Mouse (Mus musculus) hindbrain, embryonic 10.5 days (tissue): Measurements from ENCODE around the gene Exoc4. TPM values are rescaled to one million over a fixed set of nuclear protein-coding genes. Genes with fewer than 3 reads are reported as not detected.

Experiments
- DNase-seq: peaks from one replicate; pipeline ENCODE4 v3.0.0-alpha.2; 2017; ENCODE audit warnings: low spot score
- H3K27ac ChIP-seq: fragments of 300-500 bp; sonication (generic); 2 replicates; pipeline ENCODE4 v1.5.1; 2016; ENCODE audit warnings: mild to moderate bottlenecking, moderate library complexity
- H3K27me3 ChIP-seq: fragments of 300-500 bp; sonication (generic); 2 replicates; pipeline ENCODE4 v1.6.1; 2016; ENCODE audit warnings: mild to moderate bottlenecking; ENCODE audit not compliant: poor library complexity, insufficient read depth, severe bottlenecking
- H3K36me3 ChIP-seq: fragments of 300-500 bp; sonication (generic); 2 replicates; pipeline ENCODE4 v1.6.1; 2016; ENCODE audit warnings: mild to moderate bottlenecking, moderate library complexity
- H3K4me1 ChIP-seq: fragments of 300-500 bp; sonication (generic); replicated peaks from 2 replicates; pipeline ENCODE4 v1.6.1; 2016; ENCODE audit warnings: mild to moderate bottlenecking
- H3K4me3 ChIP-seq: fragments of 300-500 bp; sonication (generic); 2 replicates; pipeline ENCODE4 v1.5.1; 2016; ENCODE audit warnings: mild to moderate bottlenecking, moderate library complexity
- H3K9me3 ChIP-seq: fragments of 300-500 bp; sonication (generic); 2 replicates; pipeline ENCODE4 v1.6.1; 2016; ENCODE audit warnings: mild to moderate bottlenecking, moderate library complexity
- WGBS: fragments of 180-500 bp; shearing (Covaris S2); methylation state at CpG from one replicate; pipeline ENCODE4 v1.1.7; 2016; 5-methylcytosine and 5-hydroxymethylcytosine counted together
- polyA plus RNA-seq: library from polyadenylated mRNA; unstranded; fragments of >200 nt; fragmentation: Nextera tagmentation; extraction: Ambion mirVana; gene quantifications from 2 replicates; pipeline ENCODE4 v1.2.1, GENCODE M21; 2016

The Exoc4 gene
- polyA plus RNA-seq, 1 experiment from 2014 or later: 35.9 TPM

- DNase-seq: no peak
- Histone ChIP-seq H3K4me1 (0 out of 2 replicates have a peak, but pooled peaks cover 8% of the 10 kb centered on the region), H3K27ac (no peak overlapping the region), H3K9me3 (no peaks in the 10 kb centered on the region), H3K36me3 (no peaks in the 10 kb centered on the region), H3K4me3 (no peak overlapping the region), H3K27me3 (no peaks in the 10 kb centered on the region)
- WGBS: 91% methylated on average over 7 of the region's 7 CpGs
Measured at GRCm38 (mm10) chr6:34000644-34001043, 751.8 kb downstream of the Exoc4 start.

- Histone ChIP-seq H3K36me3 (no peaks in the 10 kb centered on the region), H3K4me1 (0 out of 2 replicates have a peak, but pooled peaks cover 12% of the 10 kb centered on the region), H3K9me3 (no peaks in the 10 kb centered on the region), H3K27me3 (no peaks in the 10 kb centered on the region), H3K27ac (no peak overlapping the region), H3K4me3 (no peak overlapping the region)
- DNase-seq: no peak
- whole genome bisulfite sequencing: 33% methylated on average over 1 of the region's 1 CpGs
Measured at GRCm38 (mm10) chr6:34003033-34003432, 754.1 kb downstream of the Exoc4 start.

DNA sequence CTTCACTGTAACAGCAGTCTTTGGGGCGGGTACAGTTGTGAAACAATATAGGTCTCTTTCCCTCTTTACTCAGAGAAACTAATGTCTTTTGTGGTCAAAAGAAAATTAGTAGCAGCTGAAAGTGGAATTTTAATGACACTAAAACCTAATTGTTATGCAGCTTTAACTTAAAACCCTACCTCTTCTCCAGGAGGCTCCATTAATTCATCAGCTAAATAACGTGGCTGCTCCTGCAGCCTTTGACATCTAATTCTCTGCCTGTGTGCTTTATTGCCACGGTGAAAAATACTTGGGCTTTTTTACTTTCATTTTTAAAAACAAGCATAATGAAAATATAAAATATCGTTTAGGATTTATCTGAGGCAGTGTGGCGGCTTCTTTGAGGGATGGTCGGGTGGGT, 764.6 kb downstream of the Exoc4 start:
- Histone ChIP-seq H3K4me3 (no peak overlapping the region), H3K27ac (no peak overlapping the region), H3K36me3 (no peaks in the 10 kb centered on the region), H3K9me3 (0 out of 2 replicates have a peak, but pooled peaks cover 2% of the 10 kb centered on the region), H3K27me3 (no peaks in the 10 kb centered on the region), H3K4me1 (no peaks in the 10 kb centered on the region)
- WGBS: 85% methylated on average over 6 of the region's 6 CpGs
- no peak for DNase-seq

Other genes starting within 250 kb of the Exoc4 start
- gene Chchd3, start 188.8 kb upstream of the Exoc4 start, polyA plus RNA-seq: 131 and 132 TPM in 2 replicates